Mouse (Mus musculus) testis, adult 2 months (tissue): ENCODE results near the gene Prmt3. TPM values are rescaled to one million over a fixed set of nuclear protein-coding genes. Genes with fewer than 3 reads are reported as not detected.
A peak's percentile ranks its signal among the peaks of the same experiment; 100 is the strongest.

Experiments
- H3K27ac ChIP-seq: fragments of 200-500 bp; 2 replicates; pipeline ENCODE4 v1.5.1; 2012; ENCODE audit warnings: low read depth, low read length; ENCODE audit not compliant: control insufficient read depth, insufficient read depth
- H3K27me3 ChIP-seq: fragments of 200-500 bp; 2 replicates; pipeline ENCODE4 v1.6.1; 2012; ENCODE audit warnings: mild to moderate bottlenecking, low read length, moderate library complexity; ENCODE audit not compliant: control insufficient read depth, insufficient read depth
- H3K36me3 ChIP-seq: fragments of 200-500 bp; 2 replicates; pipeline ENCODE4 v1.6.1; 2012; ENCODE audit warnings: mild to moderate bottlenecking, low read length; ENCODE audit not compliant: control insufficient read depth, insufficient read depth
- H3K4me1 ChIP-seq: fragments of 200-500 bp; 2 replicates; pipeline ENCODE4 v1.6.1; 2012; ENCODE audit warnings: low read length; ENCODE audit not compliant: control insufficient read depth, insufficient read depth
- H3K4me3 ChIP-seq: fragments of 200-500 bp; 2 replicates; pipeline ENCODE4 v1.5.1; 2012; ENCODE audit warnings: low read depth, mild to moderate bottlenecking, low read length, moderate library complexity, mixed read lengths; ENCODE audit not compliant: control insufficient read depth
- CTCF ChIP-seq: fragments of 200-500 bp; IDR thresholded peaks from 2 replicates; pipeline ENCODE4 v1.5.1; 2012; ENCODE audit warnings: low read depth, mild to moderate bottlenecking, inconsistent platforms, low read length, moderate library complexity; ENCODE audit not compliant: control insufficient read depth, insufficient read depth, insufficient replicate concordance
- POLR2A ChIP-seq: fragments of 200-500 bp; IDR thresholded peaks from 2 replicates; pipeline ENCODE4 v1.6.1; 2012; ENCODE audit warnings: low read depth, mild to moderate bottlenecking, inconsistent platforms, low read length, moderate library complexity; ENCODE audit not compliant: control insufficient read depth
- polyA plus RNA-seq: library from polyadenylated mRNA; depleted of rRNA; stranded (reverse); fragments of >200 nt; gene quantifications from 2 replicates; pipeline ENCODE4 v1.2.3, GENCODE M21; 2012; rRNA removed

Gene Prmt3
- polyA plus RNA-seq: 4.5 and 5.8 TPM in 2 replicates

DNA sequence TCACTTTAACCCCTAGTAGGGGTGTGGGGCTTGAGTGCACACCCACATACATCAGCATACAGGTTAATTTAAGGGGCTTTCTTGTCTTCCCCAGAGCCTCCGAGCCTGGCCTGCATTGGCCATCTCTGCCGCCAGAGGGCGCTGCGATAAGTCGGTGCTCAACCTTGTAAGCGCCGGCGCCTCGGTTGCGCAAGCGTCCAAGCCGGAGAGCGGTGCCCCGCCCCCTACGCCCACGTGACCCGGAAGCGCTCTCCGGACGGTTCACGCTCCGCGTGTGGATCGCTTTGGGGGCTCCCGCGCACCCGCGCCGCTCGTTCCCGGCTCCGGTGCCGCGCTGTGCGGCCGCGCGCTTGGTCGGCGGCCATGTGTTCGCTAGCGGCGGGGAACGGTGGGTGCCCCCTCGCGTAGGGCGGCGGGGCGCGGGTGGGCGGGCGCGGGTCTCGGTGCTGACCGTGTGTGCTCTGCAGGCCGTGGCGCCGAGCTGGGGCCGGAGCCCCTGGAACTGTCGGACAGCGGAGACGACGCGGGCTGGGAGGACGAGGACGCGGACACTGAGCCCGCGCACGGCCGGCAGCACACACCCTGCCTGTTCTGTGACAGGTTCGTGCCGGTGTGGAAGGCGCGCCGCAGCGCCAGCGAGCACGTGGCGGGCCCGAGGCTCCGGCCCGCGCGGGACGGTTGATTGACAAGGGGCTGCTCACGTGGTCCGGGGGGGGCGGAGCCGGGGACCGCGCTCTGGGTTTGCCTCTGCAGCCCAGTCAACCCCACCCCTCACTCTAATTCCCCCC, at the start of gene Prmt3:
Gene Prmt3, plus strand, starts transcription at position 233 of the 788 bp plus-strand sequence.
- H3K27ac ChIP-seq: peak within 1 kb of the TSS; percentile 73; the same call in 1 of the 2 replicates
- peak within 1 kb of the TSS; percentile 95 for H3K4me3 ChIP-seq
- H3K36me3 ChIP-seq: no peaks in the 10 kb centered on the region; the same call in 1 of the 2 replicates
- TF ChIP-seq CTCF (peak; percentile 97), POLR2A (peak; percentile 5; the same call in 1 of the 2 replicates)
- H3K27me3 ChIP-seq: no peaks in the 10 kb centered on the region
- peaks cover 9% of the 10 kb centered on the region for H3K4me1 ChIP-seq

DNA sequence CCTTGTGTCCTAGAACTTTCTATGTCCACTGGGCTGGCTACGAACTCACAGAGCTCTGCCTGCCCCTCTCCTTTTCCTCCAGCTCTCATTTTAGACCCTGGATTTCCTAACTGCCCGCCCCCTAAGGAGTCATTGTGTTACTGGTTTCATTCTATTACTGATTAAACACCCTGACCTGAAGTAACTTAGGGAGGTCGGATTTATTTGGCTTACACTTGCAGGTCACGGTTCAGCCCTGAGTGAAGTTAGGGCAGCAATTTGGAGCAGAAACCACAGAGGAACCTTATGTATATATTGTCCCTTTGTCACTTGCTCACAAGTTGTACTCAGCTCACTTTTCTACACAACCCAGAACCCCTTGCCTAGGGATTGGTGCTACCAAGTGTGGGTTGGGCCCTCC, 43.8 kb upstream of the Prmt3 start:
- TF ChIP-seq POLR2A: no peak
- TF ChIP-seq CTCF: no peak
- H3K4me3 ChIP-seq: no peak overlapping the region
- H3K27ac ChIP-seq: no peak overlapping the region
- H3K36me3 ChIP-seq: no peaks in the 10 kb centered on the region
- H3K27me3 ChIP-seq: no peaks in the 10 kb centered on the region
- no peaks in the 10 kb centered on the region for H3K4me1 ChIP-seq

DNA sequence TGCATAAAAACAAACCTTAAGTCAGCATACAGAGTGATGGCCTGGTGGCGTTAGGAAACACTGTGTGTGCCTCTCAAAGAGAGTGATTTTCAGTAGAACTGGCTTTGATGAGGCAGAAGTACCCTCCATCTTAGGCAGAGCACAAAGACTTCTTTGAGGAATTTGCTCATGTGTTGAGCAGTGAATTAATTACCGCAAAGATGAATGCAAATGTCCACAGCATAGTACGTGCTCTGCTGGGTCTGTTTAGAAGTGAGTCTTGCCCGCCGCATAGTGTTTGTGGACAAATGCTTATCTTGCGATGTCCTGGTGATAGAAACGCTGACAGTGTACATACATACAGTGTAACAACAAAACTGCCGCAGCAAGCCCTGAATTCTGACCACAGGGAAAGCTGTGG, 38.7 kb upstream of the Prmt3 start:
- Histone ChIP-seq H3K27ac (no peak overlapping the region), H3K4me1 (no peaks in the 10 kb centered on the region; the same call in 1 of the 2 replicates), H3K4me3 (no peak overlapping the region), H3K27me3 (no peaks in the 10 kb centered on the region), H3K36me3 (no peaks in the 10 kb centered on the region)
- no peak for TF ChIP-seq CTCF
- no peak for TF ChIP-seq POLR2A

DNA sequence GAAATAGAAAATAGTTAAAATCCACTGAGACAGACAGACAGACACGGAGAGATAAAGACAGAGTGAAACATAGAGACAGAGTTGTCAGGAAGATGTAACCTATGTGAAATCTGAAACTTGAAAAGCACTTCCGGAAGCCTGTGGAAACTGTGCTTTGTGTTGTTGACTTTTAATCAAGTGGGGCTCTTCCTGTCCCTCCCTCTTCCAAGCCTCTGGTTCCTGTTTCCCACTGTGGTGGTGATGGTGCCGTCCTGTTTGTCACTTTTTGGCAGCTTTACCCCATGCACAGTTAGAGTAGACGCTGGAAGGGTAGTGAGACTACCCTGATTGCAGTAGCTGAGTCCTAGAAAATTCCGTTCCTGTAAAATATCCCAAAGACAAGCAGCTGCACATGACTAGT, 36.7 kb upstream of the Prmt3 start:
- Histone ChIP-seq H3K4me1 (no peaks in the 10 kb centered on the region; the same call in 1 of the 2 replicates), H3K4me3 (no peak overlapping the region), H3K36me3 (no peaks in the 10 kb centered on the region), H3K27me3 (no peaks in the 10 kb centered on the region), H3K27ac (no peak overlapping the region)
- no peak for TF ChIP-seq CTCF

DNA sequence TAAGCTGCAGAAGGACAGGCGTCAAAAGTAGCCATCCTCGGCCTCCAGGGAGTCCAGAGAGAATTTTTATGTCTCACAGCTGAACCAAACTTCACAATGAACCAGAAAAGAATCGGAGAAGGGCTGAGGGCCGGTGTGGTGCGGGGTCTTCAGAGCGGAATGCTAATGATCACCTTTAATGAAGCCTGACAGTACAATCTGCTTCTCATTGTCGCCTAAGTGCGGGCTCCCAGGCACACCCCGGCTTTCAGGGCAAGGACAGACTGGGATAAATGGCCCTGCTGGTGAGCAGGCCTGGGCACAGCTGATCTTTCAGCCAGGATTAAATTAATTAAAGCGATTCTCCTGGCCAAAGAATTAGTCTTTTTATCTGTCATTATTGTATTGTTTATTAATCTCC, 36.2 kb upstream of the Prmt3 start:
- Histone ChIP-seq H3K27ac (no peak overlapping the region), H3K4me1 (no peaks in the 10 kb centered on the region; the same call in 1 of the 2 replicates), H3K4me3 (no peak overlapping the region), H3K27me3 (no peaks in the 10 kb centered on the region), H3K36me3 (no peaks in the 10 kb centered on the region)
- TF ChIP-seq CTCF: no peak
- no peak for TF ChIP-seq POLR2A

DNA sequence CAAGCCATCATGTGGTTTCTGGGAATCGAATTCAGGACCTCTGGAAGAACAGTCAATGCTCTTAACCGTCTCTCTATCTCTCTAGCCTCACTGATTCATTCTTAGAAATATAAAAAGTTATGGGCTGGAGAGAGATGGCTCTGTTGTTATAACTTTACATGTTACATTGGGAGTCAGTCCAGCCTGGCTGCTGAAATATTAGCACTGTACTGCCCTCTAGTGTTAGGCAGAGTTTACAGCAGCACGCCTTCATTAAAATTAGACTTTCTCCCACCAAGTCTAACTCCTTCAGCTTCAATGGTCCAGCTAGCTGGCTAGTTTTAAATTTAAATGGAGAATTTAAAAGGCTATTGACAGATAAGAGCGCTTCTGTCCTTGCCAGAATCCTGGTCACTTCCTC, 27.0 kb upstream of the Prmt3 start:
- no peak overlapping the region for H3K27ac ChIP-seq
- peaks cover 2% of the 10 kb centered on the region; the same call in 1 of the 2 replicates for H3K4me1 ChIP-seq
- H3K36me3 ChIP-seq: no peaks in the 10 kb centered on the region
- H3K27me3 ChIP-seq: no peaks in the 10 kb centered on the region
- TF ChIP-seq POLR2A (no peak), CTCF (peak; percentile 22; the same call in 1 of the 2 replicates)
- H3K4me3 ChIP-seq: no peak overlapping the region

DNA sequence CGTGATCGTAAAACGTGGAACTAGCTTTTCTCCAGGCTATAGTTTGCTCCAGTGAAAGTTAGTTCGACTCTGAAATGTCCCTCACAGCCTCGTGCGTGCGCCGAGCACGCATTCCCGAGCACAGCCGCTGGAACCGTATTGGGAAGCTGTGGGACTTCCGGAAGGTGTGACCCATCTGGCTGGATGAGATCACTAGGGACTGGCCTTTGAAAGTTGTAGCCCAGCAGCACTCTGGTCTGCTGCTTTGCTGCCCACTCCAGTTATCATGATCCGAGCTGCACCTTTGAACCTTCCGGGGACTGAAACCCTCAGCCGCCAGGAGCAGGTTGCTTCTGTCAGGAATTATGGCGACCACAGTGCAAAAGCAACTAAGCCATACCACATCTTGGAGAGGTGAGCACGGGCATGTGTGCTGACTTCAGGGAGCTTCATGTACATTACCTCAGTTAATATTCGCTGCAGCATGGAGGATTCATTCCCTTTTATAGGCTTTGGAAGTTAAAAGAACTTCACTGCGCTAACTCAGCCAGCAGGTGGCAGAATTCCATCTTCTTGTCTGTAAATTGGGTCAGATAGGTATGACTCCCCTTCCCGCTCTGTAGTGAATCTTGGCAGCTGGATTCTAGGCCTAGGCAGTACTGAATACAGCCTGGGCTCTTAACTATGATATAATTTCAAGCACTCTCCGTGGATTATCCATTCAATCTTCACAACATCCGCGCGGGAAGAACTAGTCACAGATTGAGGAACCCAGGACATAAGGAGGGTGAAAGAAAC, 25.2 kb upstream of the Prmt3 start:
- H3K4me3 ChIP-seq: peak overlapping the region; percentile 19
- H3K36me3 ChIP-seq: no peaks in the 10 kb centered on the region
- H3K4me1 ChIP-seq: peaks cover 5% of the 10 kb centered on the region
- TF ChIP-seq CTCF (0 out of 2 replicates have a peak, but pooled peaks have one; percentile 1), POLR2A (no peak)
- H3K27me3 ChIP-seq: no peaks in the 10 kb centered on the region
- H3K27ac ChIP-seq: no peak overlapping the region
